Mouse (Mus musculus): ENCODE measurements at regions not wholly inside any gene's neighbourhood (a gene's known extent, or its start where the extent isn't known, plus 50 kb on each side); places are given as distances from the start of the nearest gene placed in this dataset.

DNA sequence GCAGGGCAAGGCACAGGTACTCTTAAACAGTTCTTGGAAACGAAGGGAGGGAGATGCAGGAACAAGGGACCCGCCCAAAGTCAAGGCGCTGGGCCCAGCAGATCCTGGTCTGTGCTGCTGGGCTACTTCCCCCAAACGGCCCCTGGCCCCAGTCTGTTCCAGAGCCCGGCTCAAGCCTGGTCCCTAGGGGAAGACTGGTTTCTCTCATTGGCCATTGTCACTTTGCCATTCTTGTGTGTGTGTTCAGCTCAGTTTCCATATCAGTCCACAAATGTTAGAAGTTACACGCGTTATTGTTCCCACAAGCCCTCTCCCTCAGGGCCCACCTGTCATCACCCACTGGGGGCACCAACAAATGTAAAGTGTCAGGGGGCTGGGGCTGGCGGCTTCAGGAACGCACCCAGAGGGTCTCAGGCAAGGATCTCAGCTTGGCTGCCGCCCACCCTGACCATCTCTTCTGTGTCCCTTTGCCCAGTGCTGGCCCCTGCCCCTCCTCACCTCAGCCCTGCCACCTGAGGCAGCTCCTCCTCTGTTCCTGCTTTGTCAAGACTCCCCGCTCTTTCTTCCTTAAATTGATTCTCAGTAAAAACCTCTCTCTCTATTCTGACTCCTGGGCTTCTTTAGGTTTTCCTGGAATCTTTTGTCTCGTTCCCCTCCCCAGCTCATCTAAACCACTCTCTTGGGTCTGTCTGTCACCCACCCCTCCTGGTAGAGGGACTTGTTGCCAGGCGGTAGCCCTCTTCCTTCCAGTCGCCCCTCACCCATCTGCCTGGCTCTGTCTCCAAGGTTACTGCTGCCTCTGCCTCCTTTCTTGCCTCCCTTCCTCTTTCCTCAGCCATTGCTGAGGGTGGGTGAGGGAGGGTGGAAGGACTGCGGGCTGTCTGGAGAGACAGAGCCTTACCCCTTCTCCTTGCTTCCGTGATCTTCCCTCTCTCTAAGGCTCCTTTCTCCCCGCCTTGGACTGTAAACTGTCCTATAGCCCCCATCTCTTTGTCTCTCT is 69.2 kb upstream of the 4931429L15Rik start:
- DNase-seq (ENCODE audit: low spot score in 2 of 2) = no peak

DNA sequence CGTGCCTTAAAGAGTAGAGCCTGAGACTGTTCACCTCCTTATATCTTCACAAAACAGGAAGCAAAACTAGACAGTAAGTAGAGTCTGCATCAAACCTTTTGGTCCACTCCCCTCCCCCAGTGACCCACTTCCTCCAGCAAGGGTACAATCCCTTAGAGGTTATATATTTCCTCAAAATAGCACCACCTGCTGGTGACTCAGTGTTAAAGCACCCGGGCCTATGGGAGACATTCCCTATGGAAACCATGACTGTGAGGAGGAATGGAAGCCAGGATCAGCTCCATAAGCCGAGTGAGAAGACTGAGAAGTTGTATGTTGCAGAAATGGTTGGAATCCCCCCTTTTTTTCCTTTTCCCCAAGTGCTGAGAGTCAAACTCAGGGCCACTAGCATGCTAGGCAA is 66.5 kb upstream of the 4931429L15Rik start:
- DNase-seq (ENCODE audit: low spot score in 2 of 2) = no peak

DNA sequence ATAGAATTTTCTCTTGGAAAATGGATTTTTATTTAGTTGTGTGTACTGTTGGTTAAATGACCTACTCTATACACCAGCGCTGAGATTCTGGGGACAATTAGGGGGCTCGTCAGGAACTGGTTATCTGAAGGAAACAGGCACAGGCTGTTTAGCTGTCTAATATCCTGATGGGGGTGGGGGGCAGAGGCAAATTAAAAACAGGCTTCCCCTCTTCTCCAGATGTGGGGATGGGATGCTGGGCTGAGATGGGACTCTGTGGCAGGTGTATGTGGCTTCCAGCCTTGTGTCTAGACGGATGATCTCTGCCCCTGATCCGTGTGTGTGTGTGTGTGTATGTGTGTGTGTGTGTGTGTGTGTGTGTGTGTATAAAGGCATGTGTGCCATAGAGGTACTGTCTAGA is 61.6 kb upstream of the 4931429L15Rik start:
- DNase-seq (ENCODE audit: low spot score in 2 of 2) = no peak

DNA sequence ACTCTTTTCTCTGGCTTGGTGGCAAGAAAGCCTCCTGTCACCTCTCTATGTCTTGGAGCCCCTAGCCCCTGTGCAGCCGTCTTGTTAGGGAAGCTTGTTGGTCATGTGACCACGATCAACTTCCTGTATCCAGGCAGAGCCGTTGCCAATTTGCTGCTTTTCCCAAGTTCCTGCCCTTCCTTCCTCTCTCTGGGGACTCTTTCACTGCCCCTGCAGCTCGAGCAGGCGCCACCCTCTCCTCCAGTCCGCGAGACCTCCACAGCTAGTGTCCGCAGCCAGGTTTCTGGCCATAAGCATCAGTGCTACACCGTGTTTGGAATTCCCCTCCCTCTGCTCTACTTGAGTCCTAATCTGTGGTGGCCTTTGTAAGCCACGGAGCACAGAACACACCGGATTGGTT is 59.7 kb upstream of the 4931429L15Rik start:
- no peak for DNase-seq (ENCODE audit: low spot score in 2 of 2)

DNA sequence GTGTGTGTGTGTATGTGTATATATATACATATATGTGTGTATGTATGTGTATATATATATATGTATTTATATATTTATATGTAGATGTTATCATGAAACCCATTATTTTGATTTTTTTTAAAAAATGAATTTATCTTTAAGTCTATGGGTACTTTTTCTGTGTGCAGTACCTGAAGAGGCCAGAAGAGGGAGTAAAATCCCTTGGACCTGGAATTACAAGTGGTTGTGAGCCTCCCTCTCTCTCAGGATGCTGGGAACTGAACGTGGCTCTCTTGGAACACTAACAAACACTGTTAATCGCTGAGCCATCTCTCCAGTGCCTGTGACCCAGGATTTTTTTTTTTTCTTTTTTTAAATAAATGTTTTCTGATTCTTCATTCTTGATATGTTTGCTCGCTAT is 58.6 kb upstream of the 4931429L15Rik start:
- DNase-seq (ENCODE audit: low spot score in 2 of 2) = no peak
